Mouse (Mus musculus) MEL (cell line): Measurements from ENCODE around the gene Ghrl.

Source experiments
- MXI1 ChIP-seq: IDR thresholded peaks from 2 replicates; pipeline ENCODE4 v1.6.1; 2011; ENCODE audit warnings: mild to moderate bottlenecking, low read depth, low read length, improper control_type of control experiment
- MYB ChIP-seq: IDR thresholded peaks from 2 replicates; pipeline ENCODE4 v1.6.1; 2011; ENCODE audit warnings: mild to moderate bottlenecking, low read depth, low read length, improper control_type of control experiment
- UBTF ChIP-seq: IDR thresholded peaks from 2 replicates; pipeline ENCODE4 v1.6.1; 2012; ENCODE audit warnings: low read depth, mild to moderate bottlenecking, inconsistent platforms, low read length, improper control_type of control experiment, moderate library complexity, borderline replicate concordance; ENCODE audit not compliant: insufficient read depth
- USF1 ChIP-seq: IDR thresholded peaks from 2 replicates; pipeline ENCODE4 v1.6.1; 2014; ENCODE audit warnings: low read depth, mild to moderate bottlenecking, inconsistent platforms, low read length, improper control_type of control experiment, moderate library complexity

- TF ChIP-seq MYB (no peak), UBTF (no peak), MXI1 (no peak), USF1 (no peak)
Observed at GRCm38 (mm10) chr6:113737318-113738046, 17.8 kb upstream of the Ghrl start.
